Mouse (Mus musculus) erythroblast, adult 5-6 weeks (primary cell): ENCODE results near the gene Fgd3. TPM values are rescaled to one million over a fixed set of nuclear protein-coding genes. Genes with fewer than 3 reads are reported as not detected.

ENCODE experiments used
- ATAC-seq: replicated peaks from 2 replicates; pipeline ENCODE4 v1.8.0; 2016; ENCODE audit warnings: moderate number of reproducible peaks, mild to moderate bottlenecking, moderate TSS enrichment, inconsistent platforms; ENCODE audit not compliant: poor library complexity, low FRiP score, severe bottlenecking
- total RNA-seq, 2 experiments: library from RNA; stranded (forward) in 1 of 2; stranded (reverse) in 1 of 2; fragments of 150-400 nt in 1 of 2; fragments of 200-764, 138-1000 nt in 1 of 2; gene quantifications; 2 replicates each; pipeline versions ENCODE4 v1.2.3 to v1.2.4; 2015 to 2017; ENCODE audit warnings: low replicate concordance in 2 of 2

Gene Fgd3
- total RNA-seq, 2 experiments from 2014 or later: 3.3 to 6.7 TPM

DNA sequence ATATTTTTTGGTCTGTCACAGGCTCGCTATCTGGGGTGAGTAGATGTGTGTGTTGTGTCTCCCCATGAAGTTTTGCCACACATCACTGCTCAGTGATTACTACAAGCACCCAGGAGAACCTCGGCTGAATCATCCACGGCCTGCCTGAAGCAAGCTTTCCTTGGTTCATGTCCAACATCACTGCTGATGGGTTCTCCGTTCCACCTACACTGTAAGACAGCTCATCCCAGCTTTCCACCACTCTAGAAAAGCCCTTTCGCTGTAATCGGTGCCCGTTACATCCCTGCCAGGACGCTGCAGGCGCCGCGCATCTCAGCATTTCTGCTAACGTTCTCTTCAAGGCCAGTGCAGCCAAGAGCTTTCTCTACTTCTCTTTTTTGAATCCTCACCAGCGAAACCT is 67.4 kb downstream of the Fgd3 start:
- no peak for ATAC-seq

DNA sequence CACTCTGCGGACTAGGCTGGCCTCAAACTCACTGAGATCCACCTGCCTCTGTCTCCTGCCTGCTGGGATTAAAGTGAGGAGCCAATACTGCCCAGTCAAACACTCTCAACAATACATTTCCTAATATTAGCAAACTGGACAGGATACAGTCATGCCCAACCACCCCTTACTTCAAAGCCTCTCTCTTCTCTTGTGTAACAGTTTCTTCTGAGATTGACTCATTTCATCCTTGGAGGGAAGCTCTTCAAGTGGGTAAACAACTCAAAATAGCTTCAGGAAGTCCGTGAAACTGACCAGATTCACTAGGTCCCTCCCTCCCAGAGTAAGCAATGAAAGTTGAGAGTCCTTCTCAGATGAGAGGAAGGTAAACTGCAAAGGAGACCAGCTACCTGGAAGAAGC is 68.0 kb downstream of the Fgd3 start:
- no peak for ATAC-seq

DNA sequence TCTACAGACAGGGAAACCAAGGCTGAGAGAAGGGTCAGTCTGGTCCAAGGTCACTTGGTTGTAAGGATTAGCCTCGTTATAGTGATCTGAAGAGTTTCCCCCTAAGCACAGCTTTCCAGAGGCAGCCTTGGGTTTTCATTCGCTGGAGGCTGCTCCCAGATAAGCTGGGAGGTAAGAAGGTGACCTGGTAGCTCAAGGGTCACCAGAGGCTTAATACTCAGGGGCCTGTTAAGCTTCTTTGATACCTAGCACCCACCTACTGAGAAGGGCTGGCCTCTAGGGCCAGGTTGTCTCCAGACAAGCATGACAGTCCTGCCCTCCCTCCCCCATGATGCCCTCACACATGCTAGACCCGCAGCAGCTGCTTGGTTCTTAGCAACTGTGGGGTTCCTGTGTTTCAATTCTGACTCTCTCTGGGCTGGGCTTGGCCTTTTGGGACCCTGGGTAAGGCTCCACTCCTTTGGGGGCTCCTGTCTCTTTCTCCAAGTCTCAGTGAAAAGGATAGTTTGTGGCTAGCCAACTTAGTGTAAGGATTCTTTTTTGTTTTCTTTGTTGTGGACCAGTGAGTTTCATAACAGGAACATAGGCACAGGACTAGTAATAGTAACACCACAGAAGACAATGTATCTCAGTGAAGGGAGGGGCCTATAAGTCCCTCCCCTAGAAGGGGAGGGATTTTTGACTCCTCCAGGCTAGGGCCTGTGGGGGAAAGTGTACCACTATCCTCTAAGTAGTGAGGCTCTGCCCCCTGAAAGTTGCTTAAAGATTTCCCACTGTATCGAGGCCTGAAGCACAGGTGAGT is 69.2 kb downstream of the Fgd3 start:
- ATAC-seq: no peak

DNA sequence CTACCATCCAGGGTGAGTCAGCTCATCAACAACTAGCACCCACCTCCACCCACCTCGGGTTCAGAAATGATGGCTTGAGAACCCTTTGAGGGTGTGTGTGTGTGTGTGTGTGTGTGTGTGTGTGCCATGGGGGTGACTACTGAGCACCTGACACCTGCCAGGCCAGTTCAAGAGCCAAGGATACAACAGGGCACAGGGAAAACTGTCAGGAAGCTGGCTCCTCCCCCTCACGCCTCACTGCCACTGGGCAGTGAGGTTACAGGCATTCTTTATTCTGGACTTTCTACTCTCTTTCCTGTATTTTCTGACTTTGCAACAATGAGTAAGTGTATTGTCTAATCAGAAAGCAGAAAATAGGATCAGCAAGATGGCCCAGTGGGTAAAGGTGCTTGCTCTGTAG is 70.5 kb downstream of the Fgd3 start:
- no peak for ATAC-seq

DNA sequence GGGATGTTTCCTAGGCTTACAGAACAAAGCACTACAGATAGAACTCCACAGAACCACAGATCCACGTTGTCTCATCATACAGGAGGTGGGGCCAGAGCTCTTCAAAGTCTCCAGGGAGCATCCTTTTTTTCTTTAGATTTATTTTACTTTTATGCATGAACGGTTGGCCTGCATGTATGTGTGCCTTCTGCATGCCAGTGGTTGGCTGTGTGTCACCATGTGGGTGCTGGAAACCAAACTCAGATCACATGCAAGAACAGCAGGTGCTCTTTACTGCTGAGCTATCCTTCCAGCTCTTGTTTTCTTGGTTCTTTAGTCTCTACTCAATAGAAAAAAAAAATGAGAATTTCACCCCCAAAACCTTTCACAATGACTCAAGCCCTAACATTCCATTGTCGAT is 71.2 kb downstream of the Fgd3 start:
- no peak for ATAC-seq

DNA sequence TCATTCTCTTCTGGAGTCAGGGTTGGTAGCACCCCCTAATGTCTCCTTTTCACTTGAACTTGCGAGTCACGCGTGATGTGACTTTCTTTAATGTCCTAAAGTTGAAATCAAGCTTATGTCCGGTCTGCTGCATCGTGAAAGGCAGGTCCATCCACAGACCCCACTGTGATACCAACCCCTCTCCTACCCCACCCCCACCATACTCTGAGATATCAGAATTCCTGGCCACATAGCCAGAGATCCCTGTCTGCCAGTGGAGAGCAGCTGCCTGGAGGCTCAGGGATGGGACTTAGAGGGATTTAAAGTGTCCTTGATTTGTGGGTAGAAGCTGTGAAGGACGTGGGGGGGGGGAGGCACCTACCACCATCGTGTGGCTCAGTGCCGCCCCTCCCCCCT is 71.6 kb downstream of the Fgd3 start, which contains the start of gene Susd3:
Gene Susd3 (minus strand): TSS at position 240 of the 396 bp plus-strand sequence.
- no peak for ATAC-seq

DNA sequence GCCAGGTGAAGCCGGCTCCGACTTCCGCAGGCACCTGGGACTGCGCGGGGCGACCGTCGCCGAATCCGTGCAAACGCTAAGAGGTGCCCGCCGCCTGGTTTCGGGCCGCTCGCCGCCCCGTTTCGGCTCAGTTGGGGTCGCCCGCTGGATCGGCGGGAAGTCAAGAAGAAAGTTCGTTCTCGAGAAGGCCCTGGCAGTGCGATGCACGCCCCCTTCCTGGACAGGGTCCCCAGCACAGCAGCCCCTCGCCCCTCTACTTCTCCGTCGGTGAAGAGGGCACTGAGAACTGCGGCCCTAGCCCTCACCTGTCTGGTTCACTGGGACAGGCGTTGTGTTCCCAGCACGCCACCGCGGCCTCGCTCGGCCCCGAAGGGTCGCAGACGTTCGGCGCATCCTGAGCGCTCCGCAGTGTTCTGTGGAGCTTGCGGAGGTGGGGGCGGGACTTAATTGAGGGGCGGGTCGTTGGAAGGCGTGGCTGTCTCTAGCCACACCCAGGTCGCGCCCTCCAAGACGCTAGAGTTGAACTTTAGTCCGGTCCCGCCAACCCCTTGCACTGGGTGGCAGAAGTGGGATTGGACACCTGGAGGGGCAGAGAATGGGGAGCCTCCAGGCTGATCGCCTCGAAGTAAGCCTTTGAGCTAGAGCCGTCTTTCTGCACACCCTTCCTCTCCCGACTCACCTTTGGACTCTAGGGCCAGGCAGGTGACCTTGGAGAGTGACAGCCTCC is 72.2 kb downstream of the Fgd3 start:
- no peak for ATAC-seq

DNA sequence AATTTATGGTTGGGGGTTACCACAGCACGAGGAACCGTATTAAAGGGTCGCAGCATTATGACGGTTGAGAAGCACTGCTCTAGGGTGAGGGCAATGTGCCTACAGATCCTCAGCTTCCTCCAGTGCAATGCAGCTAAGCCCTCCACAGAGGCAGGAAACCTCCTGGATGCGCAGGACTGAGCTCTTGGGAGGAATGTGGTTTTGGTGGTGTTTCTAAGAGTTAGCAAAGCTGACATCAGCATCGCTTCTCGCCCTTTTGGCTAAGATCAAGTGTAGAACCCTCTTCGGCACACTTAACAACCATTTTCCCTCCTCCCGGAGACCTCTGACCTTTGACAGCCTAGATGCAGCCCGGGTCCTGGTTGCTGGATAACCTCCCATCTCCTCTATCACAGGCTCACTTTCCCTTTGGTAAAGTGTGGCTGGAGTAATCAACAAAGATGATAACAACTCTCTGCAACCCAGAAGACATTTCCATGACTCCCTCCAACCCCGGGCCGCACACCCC is 72.8 kb downstream of the Fgd3 start:
- ATAC-seq: no peak

DNA sequence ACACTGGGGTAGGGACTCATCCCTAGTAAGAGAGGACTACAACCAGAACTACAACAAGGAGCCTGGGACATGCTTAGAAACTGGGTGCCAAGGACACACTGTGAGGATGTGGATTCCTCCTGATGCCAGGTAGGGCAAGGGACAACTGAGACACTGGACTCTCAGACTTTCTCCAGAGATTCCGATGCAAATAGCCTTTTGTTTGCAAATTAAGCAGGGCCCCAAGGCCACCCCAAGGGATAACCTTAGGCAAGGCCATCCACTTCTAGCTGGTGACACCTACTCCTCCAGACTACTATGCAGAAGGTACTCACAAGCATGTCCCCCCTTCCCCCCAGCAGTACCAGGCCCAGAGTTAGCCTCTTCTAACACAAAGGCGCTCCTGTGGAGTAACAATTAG is 73.5 kb downstream of the Fgd3 start:
- no peak for ATAC-seq

DNA sequence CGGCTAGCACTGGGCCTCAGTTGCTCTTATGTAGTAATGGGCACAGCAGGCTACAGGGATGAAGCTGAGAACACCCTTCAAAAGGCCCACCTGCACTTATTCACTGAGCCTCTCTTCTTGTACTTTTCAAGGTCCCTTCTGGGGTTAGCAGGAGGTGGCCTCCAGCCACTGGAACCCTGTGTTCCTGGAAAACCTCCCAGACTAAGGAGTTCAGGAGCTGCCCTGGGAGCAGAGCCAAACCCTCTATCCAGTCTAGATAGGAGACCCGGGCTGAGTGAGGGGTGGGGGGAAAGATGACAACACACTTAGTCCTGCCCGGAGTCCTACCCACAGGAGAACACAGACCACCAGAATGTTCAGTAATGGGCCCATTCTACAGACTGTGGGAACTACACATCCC is 74.1 kb downstream of the Fgd3 start:
- ATAC-seq: no peak

DNA sequence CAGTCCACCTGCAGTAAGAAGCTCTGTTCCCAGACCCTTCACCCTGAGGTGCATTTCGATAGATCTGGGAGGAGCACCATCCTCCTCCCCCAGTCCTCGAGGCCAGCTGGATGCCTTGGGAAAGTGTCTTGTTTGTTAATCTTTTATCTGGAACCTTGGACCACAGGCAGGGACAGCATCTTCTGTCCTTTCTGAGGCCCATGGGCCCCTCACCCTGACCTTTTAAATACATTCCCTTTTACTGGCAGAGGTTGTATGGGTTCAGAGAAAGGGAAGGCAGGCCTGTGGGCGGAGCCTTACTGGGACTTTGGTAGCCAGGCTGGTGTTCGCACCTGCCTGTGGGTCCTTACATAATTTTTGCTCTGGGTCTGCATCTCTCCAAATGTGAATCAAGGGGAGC is 74.9 kb downstream of the Fgd3 start:
- no peak for ATAC-seq

DNA sequence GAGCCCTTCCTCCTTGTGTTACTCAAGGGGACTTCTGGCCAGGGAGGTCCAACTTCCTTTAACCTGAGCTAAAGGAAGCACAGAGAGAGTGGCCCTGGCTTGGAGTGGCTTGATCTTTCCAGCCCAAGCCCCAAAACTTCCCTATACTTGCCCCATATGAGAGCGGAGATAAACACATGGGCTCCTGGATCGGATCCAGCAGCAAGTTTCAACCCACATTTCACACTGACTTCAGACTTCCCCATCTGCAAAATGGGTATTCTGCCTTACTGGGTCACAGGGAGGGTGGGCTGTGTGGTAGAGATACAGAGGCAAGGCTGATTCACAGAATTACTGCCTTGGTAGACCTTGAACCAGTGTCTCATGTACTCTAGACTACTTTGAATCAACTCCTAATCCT is 76.6 kb downstream of the Fgd3 start:
- no peak for ATAC-seq

DNA sequence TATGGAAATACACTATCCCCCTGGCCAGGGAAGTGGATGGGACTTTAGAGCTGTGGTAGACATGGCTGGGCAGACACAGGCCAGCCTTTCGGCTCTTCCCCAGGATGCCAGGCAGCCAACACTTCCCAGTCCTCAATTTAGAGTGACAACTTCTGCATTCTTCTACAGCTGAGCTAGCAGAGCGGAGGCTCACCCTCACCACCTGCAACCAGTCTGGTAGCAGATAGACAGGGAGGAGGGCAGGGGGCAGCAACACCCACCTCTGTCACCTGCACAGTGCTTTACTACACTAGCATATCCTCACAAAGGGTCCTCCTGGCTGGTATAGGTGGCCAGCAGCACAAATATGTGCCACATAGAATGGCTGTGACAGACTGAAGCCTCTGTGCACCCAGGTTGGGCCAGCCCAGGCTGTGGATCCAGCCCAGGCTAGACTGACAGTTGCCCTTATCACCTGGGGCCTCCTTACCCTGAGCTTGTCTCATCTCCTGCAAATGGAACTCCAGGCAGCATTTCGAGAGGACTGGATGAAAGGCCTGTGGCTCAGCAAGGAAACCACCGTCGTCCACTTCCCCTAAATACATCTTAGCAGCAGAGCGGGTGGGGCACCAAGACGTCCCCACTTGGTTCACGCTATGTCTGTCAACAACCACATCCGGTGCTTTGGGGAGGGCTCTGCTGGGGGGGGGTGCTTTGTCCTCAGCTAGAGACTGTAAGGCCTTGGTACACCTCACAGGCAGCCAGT is 77.6 kb downstream of the Fgd3 start:
- ATAC-seq: no peak

DNA sequence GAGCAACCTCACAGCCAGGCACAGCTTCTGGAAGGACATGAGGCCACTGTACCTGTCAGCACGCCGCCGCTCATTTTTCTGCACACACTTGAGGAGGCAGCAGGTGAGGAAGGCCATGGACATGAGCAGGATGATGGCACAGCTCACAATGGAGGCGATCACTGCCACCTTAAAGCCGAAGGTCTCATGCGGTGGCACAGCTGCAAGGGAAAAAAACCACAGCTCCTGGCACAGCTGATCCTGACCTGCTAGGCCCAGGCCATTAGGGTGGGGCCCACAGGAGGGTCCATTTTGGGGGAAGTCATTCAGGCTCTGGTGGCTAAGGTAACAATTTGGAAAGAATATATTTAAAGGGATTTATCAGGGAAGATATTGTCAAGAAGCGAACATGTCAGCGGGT is 81.4 kb downstream of the Fgd3 start:
- ATAC-seq: no peak

DNA sequence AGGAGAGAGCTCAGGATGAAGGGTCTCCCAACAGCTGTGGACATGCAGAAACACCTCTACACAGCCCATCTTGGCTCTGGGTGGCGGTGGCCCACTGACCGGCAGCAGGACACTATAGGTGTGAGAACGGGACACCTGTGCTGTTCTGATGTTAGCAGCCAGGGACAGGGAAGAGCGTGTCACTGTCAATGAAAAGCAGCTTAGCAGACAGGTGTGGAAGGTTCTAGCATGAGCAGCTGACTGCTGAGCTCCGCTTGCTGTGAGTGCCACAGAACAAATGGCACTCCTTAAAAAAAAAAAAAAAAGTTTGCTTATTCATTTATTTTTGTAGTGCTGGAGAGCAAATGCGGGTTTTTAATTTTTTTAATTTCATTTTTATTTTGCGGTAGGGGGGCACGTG is 82.5 kb downstream of the Fgd3 start:
- ATAC-seq: no peak

DNA sequence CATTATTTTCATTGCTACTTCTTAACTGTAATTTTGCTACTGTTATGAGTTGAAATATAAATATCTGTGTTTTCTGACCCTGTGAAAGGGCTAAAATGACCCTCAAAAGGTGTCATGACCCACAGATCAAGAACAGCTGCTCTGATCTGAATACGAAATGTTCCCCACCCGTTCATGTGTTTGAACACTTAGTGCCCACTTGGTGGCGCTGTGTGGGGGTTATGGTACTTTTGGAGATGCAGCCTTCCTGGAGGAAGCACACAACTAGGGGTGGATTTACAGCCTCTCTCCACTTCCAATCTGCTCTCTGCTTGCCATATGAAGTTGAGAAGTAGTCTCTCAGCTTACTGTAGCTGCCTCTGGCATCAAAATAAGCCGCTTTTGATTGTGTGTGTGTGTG is 85.4 kb downstream of the Fgd3 start:
- ATAC-seq: no peak

DNA sequence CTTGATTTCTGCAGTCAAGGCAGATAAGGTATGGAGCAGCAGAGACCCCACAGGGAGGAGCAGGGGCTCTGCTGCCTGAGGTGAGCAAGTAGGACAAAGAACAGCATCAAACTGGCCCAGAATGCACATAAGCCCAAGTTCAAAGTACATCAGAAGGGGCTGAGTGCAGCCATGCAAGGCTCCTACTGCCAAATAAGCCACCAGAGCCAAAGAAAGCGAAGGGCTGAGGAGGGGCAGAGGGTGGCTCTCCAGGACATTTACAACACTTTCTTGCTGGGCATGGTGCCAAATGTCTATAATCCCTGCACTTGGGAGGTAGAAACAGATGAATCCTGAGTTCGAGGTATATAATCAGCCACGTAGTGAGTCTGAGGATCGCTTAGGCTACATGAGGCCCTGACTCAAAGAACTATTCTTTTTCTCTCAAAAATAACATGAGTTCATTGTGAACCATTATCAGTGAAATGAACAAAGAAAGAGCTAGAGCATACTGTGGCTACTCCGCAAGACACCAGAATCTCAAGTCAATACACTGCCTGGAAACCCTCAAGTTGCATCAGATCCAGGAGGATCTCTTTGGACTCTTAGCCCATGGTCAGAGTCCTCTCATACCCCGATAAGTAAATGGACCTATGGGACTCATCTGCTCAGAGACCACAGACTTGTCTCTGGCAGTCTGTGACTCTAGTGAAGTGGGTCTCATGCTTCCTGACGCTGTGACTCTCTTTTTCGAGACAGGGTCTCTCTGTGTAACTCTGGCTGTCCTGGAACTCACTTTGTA is 86.1 kb downstream of the Fgd3 start:
- ATAC-seq: no peak

DNA sequence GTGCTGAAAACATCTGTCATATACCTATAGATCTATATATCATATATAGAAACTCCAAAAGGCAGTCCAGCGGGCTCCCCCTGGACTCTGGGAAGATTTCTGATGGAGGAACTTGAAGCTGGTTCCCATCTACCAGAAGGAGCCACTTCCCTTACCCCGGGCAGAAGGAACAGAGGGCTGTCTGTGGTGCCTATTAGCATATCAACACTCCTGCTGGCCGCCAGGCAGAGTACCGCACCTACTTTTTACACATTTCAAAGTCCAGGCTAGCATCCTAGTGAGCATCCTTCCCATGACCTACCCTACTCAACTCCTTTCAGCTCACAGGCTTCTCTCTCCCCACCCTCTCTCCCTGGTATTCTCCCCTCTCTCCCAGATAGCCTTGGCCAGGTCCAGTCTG is 94.5 kb downstream of the Fgd3 start:
- ATAC-seq: no peak

DNA sequence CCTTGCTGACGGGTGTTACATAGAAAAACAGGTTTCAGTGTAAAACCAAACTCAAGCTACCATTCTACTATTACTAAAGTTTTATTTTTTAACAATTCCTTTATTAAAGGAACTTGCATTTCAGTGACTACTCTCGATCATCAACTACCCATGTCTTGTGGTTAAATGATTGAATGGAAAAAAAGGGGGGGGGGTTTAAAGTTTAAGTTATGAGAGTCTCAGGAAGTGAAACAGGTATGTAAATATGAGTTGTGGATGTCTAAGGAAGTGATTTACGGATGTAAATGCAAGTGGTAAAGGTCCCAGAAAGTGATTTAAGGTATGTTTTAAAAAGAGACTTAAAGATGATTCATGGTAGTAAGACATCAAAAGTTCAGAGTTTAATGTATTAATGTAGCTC is 95.0 kb downstream of the Fgd3 start:
- ATAC-seq: no peak

DNA sequence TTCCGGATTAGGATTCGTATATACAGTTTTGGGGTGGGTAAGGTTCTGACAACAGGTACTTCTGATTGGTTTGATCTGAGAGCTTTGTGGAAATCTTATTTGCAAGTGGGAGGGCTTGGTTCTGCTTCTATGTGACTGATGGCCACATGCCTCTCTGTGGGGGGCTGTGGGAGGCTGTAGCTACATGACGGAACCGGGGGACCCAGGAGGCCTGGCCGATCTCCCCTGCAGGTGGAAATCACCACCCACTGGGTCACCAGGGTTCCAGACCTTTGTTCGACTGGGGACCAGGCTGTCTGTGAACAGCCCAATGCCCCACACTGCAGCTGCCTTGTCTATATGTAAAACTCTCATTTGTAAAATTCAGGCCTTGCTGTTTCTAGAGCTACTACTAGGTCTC is 95.4 kb downstream of the Fgd3 start:
- no peak for ATAC-seq
